Mouse (Mus musculus): ENCODE results near the gene Tep1.

Tep1 gene

GRCm38 (mm10) chr14:50788157-50788556 is 82.2 kb downstream of the Tep1 start:
- no peak for DNase-seq

GRCm38 (mm10) chr14:50785251-50785637 is 85.1 kb downstream of the Tep1 start, which contains the start of gene Ttc5:
Ttc5 (minus strand) TSS chr14:50785519.
- peak; percentile 95 for DNase-seq

- DNase-seq: peak; percentile 51
These were observed 85.7 kb downstream of the Tep1 start for GRCm38 (mm10) chr14:50784391-50785250.

- no peak for DNase-seq
These were observed 88.2 kb downstream of the Tep1 start for GRCm38 (mm10) chr14:50782166-50782565.

Measured in thymus, postnatal 4 days (tissue).